Mouse (Mus musculus) midbrain, postnatal 0 days (tissue): Measurements from ENCODE around the gene Unc50. TPM values are rescaled to one million over a fixed set of nuclear protein-coding genes. Genes with fewer than 3 reads are reported as not detected.

ENCODE experiments used
- ATAC-seq: fragments of 200-750 bp; cut with Nextera tagmentation; 2 replicates; pipeline ENCODE4 v1.8.0; 2017; ENCODE audit warnings: moderate number of reproducible peaks, mild to moderate bottlenecking, moderate TSS enrichment, moderate library complexity; ENCODE audit not compliant: low FRiP score
- DNase-seq: peaks from one replicate; pipeline ENCODE4 v3.0.0-alpha.2; 2015; ENCODE audit warnings: low spot score
- H3K27ac ChIP-seq: fragments of 300-500 bp; sonication (generic); 2 replicates; pipeline ENCODE4 v1.5.1; 2014; ENCODE audit warnings: low read depth, mild to moderate bottlenecking, low read length, mixed read lengths
- H3K27me3 ChIP-seq: fragments of 300-500 bp; sonication (generic); 2 replicates; pipeline ENCODE4 v1.6.1; 2014; ENCODE audit warnings: low read length, control low read depth, mixed read lengths; ENCODE audit not compliant: insufficient read depth
- H3K36me3 ChIP-seq: fragments of 300-500 bp; sonication (generic); 2 replicates; pipeline ENCODE4 v1.6.1; 2014; ENCODE audit warnings: low read length, control low read depth, mixed read lengths; ENCODE audit not compliant: insufficient read depth
- H3K4me1 ChIP-seq: fragments of 300-500 bp; sonication (generic); 2 replicates; pipeline ENCODE4 v1.6.1; 2014; ENCODE audit warnings: mild to moderate bottlenecking, control low read depth, antibody characterized with exemption, low read length, mixed read lengths; ENCODE audit not compliant: insufficient read depth
- H3K4me2 ChIP-seq: fragments of 300-500 bp; sonication (generic); 2 replicates; pipeline ENCODE4 v1.6.1; 2014; ENCODE audit warnings: low read depth, mild to moderate bottlenecking, low read length, mixed read lengths; ENCODE audit not compliant: poor library complexity, severe bottlenecking
- H3K4me3 ChIP-seq: fragments of 300-500 bp; sonication (generic); 2 replicates; pipeline ENCODE4 v1.5.1; 2014; ENCODE audit warnings: low read depth, mild to moderate bottlenecking, low read length, moderate library complexity
- H3K9ac ChIP-seq: fragments of 300-500 bp; sonication (generic); replicated peaks from 2 replicates; pipeline ENCODE4 v1.6.1; 2014; ENCODE audit warnings: mild to moderate bottlenecking, low read length, moderate library complexity, mixed read lengths; ENCODE audit not compliant: poor library complexity, severe bottlenecking
- H3K9me3 ChIP-seq: fragments of 300-500 bp; sonication (generic); 2 replicates; pipeline ENCODE4 v1.6.1; 2016; ENCODE audit warnings: low read length, control low read depth
- CTCF ChIP-seq: IDR thresholded peaks from 2 replicates; pipeline ENCODE4 v1.5.1; 2016; ENCODE audit warnings: antibody characterized with exemption, mild to moderate bottlenecking
- whole genome bisulfite sequencing: fragments of 180-500 bp; shearing (Covaris S2); extraction: QIAGEN DNeasy Blood & Tissue Kit; methylation state at CpG from one replicate; pipeline ENCODE4 v1.1.7; 2014; 5-methylcytosine and 5-hydroxymethylcytosine counted together
- polyA plus RNA-seq: library from polyadenylated mRNA; unstranded; fragments of >200 nt; fragmentation: Nextera tagmentation; extraction: Ambion mirVana; gene quantifications from 2 replicates; pipeline ENCODE4 v1.2.1, GENCODE M21; 2015
- total RNA-seq: library from RNA; depleted of rRNA; stranded (reverse); fragments of >200 nt; gene quantifications from 2 replicates; pipeline ENCODE4 v1.2.3, GENCODE M21; 2014

Unc50 gene
- total and polyA plus RNA-seq, 2 experiments from 2014 or later: 62.4 to 134 TPM

DNA sequence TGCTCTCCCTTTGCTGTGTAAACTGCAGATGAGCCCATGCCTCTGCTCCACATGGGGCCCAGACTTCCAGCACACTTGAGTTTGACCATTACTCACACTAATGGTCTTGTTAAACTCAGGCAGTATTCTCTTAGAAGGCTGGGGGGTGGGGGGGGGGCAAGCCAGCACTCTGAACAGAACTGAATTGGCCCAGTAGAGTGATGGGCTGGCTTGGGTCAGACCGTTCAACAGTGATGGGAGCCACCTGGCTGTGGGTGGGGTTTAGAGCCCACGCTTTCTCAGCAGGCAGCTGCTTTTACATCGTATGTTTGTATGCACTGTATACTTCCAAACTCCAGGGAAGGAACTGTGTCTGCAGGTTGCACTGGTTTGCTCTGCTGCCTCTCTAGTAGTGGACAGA lies 31.0 kb upstream of the Unc50 start:
- Histone ChIP-seq H3K4me2 (no peak overlapping the region), H3K27ac (no peak overlapping the region), H3K4me1 (no peaks in the 10 kb centered on the region), H3K9me3 (no peaks in the 10 kb centered on the region), H3K9ac (no peak overlapping the region), H3K4me3 (no peak overlapping the region), H3K27me3 (no peaks in the 10 kb centered on the region), H3K36me3 (peaks cover 72% of the 10 kb centered on the region)
- no peak for TF ChIP-seq CTCF
- WGBS: 75% methylated on average over 3 of the region's 3 CpGs
- no peak for ATAC-seq
- DNase-seq: no peak

DNA sequence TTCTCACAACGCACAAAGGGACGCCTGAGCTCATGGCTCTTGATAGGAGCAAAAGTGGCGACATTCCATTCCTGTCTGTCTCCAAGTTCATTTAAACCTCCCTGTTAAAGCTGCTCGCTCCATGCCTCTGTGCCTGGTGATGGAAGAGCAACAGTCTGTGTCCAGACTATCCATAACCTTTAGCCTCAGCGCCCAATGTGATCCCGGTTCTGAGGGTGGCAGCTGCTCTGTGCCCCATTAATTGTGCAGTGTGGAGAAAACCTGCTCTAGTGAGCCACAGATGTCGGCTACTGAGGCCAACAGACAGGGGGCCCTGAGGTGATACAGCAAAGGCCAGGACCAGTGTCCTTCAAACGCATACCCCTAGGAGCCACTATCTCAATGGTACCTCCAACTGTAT lies 30.2 kb upstream of the Unc50 start:
- Histone ChIP-seq H3K4me2 (no peak overlapping the region), H3K36me3 (peaks cover 65% of the 10 kb centered on the region), H3K27me3 (no peaks in the 10 kb centered on the region), H3K27ac (no peak overlapping the region), H3K9ac (no peak overlapping the region), H3K4me1 (no peaks in the 10 kb centered on the region), H3K4me3 (no peak overlapping the region), H3K9me3 (no peaks in the 10 kb centered on the region)
- no peak for DNase-seq
- ATAC-seq: no peak
- 74% methylated on average over 8 of the region's 8 CpGs for WGBS
- TF ChIP-seq CTCF: no peak

DNA sequence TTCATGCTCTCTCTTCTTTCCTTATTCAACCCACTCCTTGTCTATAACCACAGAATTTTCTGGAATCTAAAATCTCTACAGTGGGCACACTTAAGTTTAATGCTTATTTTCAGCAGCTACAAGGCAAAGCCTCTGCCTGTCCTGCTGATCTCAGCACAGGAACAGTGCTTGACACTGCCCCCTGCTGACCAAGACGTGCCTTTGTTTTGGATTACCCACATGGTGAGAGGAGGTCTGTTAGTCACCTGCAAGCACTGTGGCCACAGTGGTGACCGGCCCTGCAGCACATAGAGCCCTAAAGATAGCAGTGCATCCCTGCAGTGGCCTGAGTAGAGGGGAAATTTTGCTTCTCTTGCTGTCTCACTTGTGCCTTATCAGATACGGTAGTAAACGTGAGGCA lies 28.3 kb upstream of the Unc50 start:
- no peak overlapping the region for H3K27ac ChIP-seq
- H3K4me1 ChIP-seq: no peaks in the 10 kb centered on the region
- peak; percentile 80 for TF ChIP-seq CTCF
- no peak overlapping the region for H3K9ac ChIP-seq
- peaks cover 50% of the 10 kb centered on the region for H3K36me3 ChIP-seq
- WGBS: 54% methylated on average over 4 of the region's 4 CpGs
- no peaks in the 10 kb centered on the region for H3K27me3 ChIP-seq
- H3K9me3 ChIP-seq: no peaks in the 10 kb centered on the region
- DNase-seq (peak; percentile 61), ATAC-seq (no peak)
- no peak overlapping the region for H3K4me2 ChIP-seq
- no peak overlapping the region for H3K4me3 ChIP-seq

DNA sequence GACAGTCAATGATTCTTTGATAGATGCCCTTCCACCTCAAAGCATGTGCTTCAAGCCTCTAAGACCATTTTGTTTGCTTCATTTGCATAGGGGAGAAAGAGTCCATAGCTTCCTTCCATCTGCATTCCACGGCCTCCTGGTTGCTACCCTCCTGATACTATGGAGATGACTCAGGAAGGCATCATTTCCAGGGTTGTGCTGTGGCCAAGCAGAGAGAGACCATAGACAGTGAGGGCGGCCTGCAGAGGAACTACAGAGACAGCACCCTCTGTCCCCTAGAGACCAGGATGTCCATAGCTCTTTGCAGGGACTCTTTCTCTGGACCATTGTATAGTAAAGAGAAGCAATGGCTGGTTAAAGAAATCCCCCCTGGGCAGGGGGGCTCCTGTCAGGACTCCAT lies 24.8 kb upstream of the Unc50 start:
- Histone ChIP-seq H3K27ac (no peak overlapping the region), H3K36me3 (peaks cover 24% of the 10 kb centered on the region; the same call in 1 of the 2 replicates), H3K4me2 (no peak overlapping the region), H3K9me3 (no peaks in the 10 kb centered on the region), H3K9ac (no peak overlapping the region), H3K4me1 (no peaks in the 10 kb centered on the region), H3K4me3 (no peak overlapping the region), H3K27me3 (no peaks in the 10 kb centered on the region)
- TF ChIP-seq CTCF: no peak
- WGBS: 71% methylated on average over 2 of the region's 2 CpGs
- DNase-seq: peak; percentile 22
- 0 out of 2 replicates have a peak, but pooled peaks have one; percentile 20 for ATAC-seq

DNA sequence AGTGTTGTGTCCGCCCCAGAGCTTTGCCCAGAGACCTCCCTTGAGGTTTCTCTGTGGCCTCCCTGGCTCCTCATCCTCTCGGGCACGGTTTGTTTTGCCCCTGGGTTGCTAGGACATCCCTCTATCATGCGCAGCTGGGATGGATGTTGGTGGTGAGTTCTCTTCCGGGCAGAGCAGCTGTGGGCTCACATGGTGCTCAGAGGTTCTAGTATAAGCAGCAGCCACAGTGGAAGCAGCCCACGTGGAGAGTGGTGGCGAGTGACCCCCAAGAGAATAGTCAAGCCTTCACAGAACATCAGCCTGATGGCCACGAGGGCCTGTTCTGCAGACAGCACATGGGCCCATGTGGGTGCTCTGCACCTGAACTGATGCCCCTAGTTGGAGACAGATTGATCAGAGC lies 22.7 kb upstream of the Unc50 start:
- Histone ChIP-seq H3K9ac (no peak overlapping the region), H3K4me3 (no peak overlapping the region), H3K27me3 (no peaks in the 10 kb centered on the region), H3K36me3 (peaks cover 12% of the 10 kb centered on the region; the same call in 1 of the 2 replicates), H3K4me2 (no peak overlapping the region), H3K9me3 (no peaks in the 10 kb centered on the region), H3K27ac (no peak overlapping the region), H3K4me1 (no peaks in the 10 kb centered on the region)
- DNase-seq (no peak), ATAC-seq (no peak)
- no peak for TF ChIP-seq CTCF
- WGBS: 79% methylated on average over 8 of the region's 8 CpGs

DNA sequence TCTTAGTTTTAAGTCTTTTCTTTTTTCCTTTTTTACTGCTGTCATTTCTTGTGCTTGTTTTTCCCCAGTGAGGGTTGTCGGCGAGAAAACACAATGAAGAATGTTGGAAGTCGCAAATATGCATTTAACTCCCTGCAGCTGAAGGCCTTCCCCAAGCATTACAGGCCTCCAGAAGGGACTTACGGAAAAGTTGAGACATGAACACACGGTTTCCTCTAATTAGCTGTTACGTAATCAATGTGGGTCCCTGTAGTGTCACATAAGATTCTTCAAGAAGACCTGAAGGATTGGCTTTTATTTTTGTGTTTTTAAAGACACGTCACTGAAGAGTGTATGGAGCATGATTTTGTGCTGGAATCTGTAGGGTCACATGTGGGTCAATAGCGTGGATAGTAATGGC lies 21.9 kb upstream of the Unc50 start:
- Histone ChIP-seq H3K4me2 (no peak overlapping the region), H3K9me3 (no peaks in the 10 kb centered on the region), H3K27me3 (no peaks in the 10 kb centered on the region), H3K27ac (no peak overlapping the region), H3K4me3 (no peak overlapping the region), H3K36me3 (peaks cover 9% of the 10 kb centered on the region; the same call in 1 of the 2 replicates), H3K4me1 (no peaks in the 10 kb centered on the region), H3K9ac (no peak overlapping the region)
- WGBS: 88% methylated on average over 8 of the region's 8 CpGs
- no peak for TF ChIP-seq CTCF
- ATAC-seq (no peak), DNase-seq (no peak)
